Mouse (Mus musculus) heart, adult 2 months (tissue): Measurements from ENCODE around the gene Hoxd3.

Experiments
- CTCF ChIP-seq: fragments of 200-600 bp; IDR thresholded peaks from 2 replicates; pipeline ENCODE4 v1.8.1; 2022; ENCODE audit warnings: antibody characterized with exemption, mild to moderate bottlenecking, moderate library complexity
- EP300 ChIP-seq: fragments of 200-500 bp; IDR thresholded peaks from 2 replicates; pipeline ENCODE4 v1.6.1; 2011; ENCODE audit warnings: low read depth, low read length, control low read depth; ENCODE audit not compliant: insufficient read depth
- POLR2A ChIP-seq: fragments of 200-500 bp; IDR thresholded peaks from 2 replicates; pipeline ENCODE4 v1.6.1; 2011; ENCODE audit warnings: mild to moderate bottlenecking, low read depth, low read length, control low read depth; ENCODE audit not compliant: insufficient read depth

- TF ChIP-seq POLR2A (no peak), CTCF (no peak), EP300 (no peak)
Measured at GRCm38 (mm10) chr2:74746298-74746921, 34.7 kb downstream of the Hoxd3 start.
